Mouse (Mus musculus): ENCODE measurements at regions not wholly inside any gene's neighbourhood (a gene's known extent, or its start where the extent isn't known, plus 50 kb on each side); places are given as distances from the start of the nearest gene placed in this dataset.
A peak's percentile ranks its signal among the peaks of the same experiment; 100 is the strongest.

GRCm38 (mm10) chr17:9864254-9864653 is 194.7 kb upstream of the Pabpc6 start:
- ATAC-seq (replicated peaks; ENCODE audit: poor library complexity, severe bottlenecking) = no peak

- no peak for ATAC-seq (replicated peaks; ENCODE audit: poor library complexity, severe bottlenecking)
Observed at GRCm38 (mm10) chr17:9861923-9862854, 192.7 kb upstream of the Pabpc6 start.

- ATAC-seq (replicated peaks; ENCODE audit: poor library complexity, severe bottlenecking) = no peak
Observed at GRCm38 (mm10) chr17:9861346-9861745, 191.8 kb upstream of the Pabpc6 start.

- ATAC-seq (replicated peaks; ENCODE audit: poor library complexity, severe bottlenecking) = no peak
Observed at GRCm38 (mm10) chr17:9848559-9849357, 179.2 kb upstream of the Pabpc6 start.

- no peak for ATAC-seq (replicated peaks; ENCODE audit: poor library complexity, severe bottlenecking)
Observed at GRCm38 (mm10) chr17:9845451-9846075, 176.0 kb upstream of the Pabpc6 start.

- no peak for ATAC-seq (replicated peaks; ENCODE audit: poor library complexity, severe bottlenecking)
Observed at GRCm38 (mm10) chr17:9841103-9841502, 171.6 kb upstream of the Pabpc6 start.

GRCm38 (mm10) chr17:9839256-9839655 is 169.7 kb upstream of the Pabpc6 start:
- ATAC-seq (replicated peaks; ENCODE audit: poor library complexity, severe bottlenecking) = no peak

GRCm38 (mm10) chr17:9836995-9837842 is 167.7 kb upstream of the Pabpc6 start:
- no peak for ATAC-seq (replicated peaks; ENCODE audit: poor library complexity, severe bottlenecking)

- ATAC-seq (replicated peaks; ENCODE audit: poor library complexity, severe bottlenecking) = no peak
Observed at GRCm38 (mm10) chr17:9829895-9830294, 160.4 kb upstream of the Pabpc6 start.

- no peak for ATAC-seq (replicated peaks; ENCODE audit: poor library complexity, severe bottlenecking)
Observed at GRCm38 (mm10) chr17:9821358-9821757, 151.8 kb upstream of the Pabpc6 start.

GRCm38 (mm10) chr17:9817056-9817455 is 147.5 kb upstream of the Pabpc6 start:
- ATAC-seq (replicated peaks; ENCODE audit: poor library complexity, severe bottlenecking) = no peak

- ATAC-seq (replicated peaks; ENCODE audit: poor library complexity, severe bottlenecking) = no peak
Observed at GRCm38 (mm10) chr17:9797069-9797468, 127.6 kb upstream of the Pabpc6 start.

- no peak for ATAC-seq (replicated peaks; ENCODE audit: poor library complexity, severe bottlenecking)
Observed at GRCm38 (mm10) chr17:9796225-9796988, 126.9 kb upstream of the Pabpc6 start.

GRCm38 (mm10) chr17:9778866-9779265 is 109.3 kb upstream of the Pabpc6 start:
- no peak for ATAC-seq (replicated peaks; ENCODE audit: poor library complexity, severe bottlenecking)

- no peak for ATAC-seq (replicated peaks; ENCODE audit: poor library complexity, severe bottlenecking)
Observed at GRCm38 (mm10) chr17:9777165-9777564, 107.6 kb upstream of the Pabpc6 start.

- no peak for ATAC-seq (replicated peaks; ENCODE audit: poor library complexity, severe bottlenecking)
Observed at GRCm38 (mm10) chr17:9776286-9777016, 106.9 kb upstream of the Pabpc6 start.

GRCm38 (mm10) chr17:9775668-9776151 is 106.2 kb upstream of the Pabpc6 start:
- peak; percentile 57 for ATAC-seq (replicated peaks; ENCODE audit: poor library complexity, severe bottlenecking)
